Mouse (Mus musculus): Measurements from ENCODE around the gene Hist1h2af.

GRCm38 (mm10) chr13:23506819-23507515 is 26.7 kb upstream of the Hist1h2af start:
- TF ChIP-seq MYOD1 (IDR thresholded peaks at IDR 0.05; ENCODE audit: control insufficient read depth, insufficient read length, low read depth) (no peak), CTCF (IDR thresholded peaks at IDR 0.05; ENCODE audit: control insufficient read depth, insufficient read depth, insufficient read length) (no peak), USF1 (IDR thresholded peaks at IDR 0.05; ENCODE audit: low read depth) (no peak), MYOG (IDR thresholded peaks at IDR 0.05; ENCODE audit: control insufficient read depth, extremely low read depth, insufficient read length) (no peak), FOSL1 (IDR thresholded peaks at IDR 0.05; ENCODE audit: insufficient read depth, low read length, poor library complexity, severe bottlenecking) (no peak)

Data from C2C12 (cell line).